ENCODE assay signal across 10 mouse cellular contexts in genomic region chr4:101860873-101861272, GRCm38 (mm10). TPM values are rescaled to one million over a fixed set of nuclear protein-coding genes. Genes with fewer than 3 reads are reported as not detected.
DNase-seq lines count a peak whose midpoint lies in the region; ATAC-seq and TF ChIP-seq lines count a peak whose summit lies in the region.
"Had no signal": no experiment of that assay in that cellular context is flagged by ENCODE, and none has a peak within 500 bp of the region (broad histone marks: within the 10 kb centered on the region; RNA-seq: fewer than 3 reads in every experiment).

No protein-coding gene starts in this region.

- H3K9ac ChIP-seq in heart, postnatal 0 days (replicated peaks; ENCODE audit: low read depth, low read length), result no peak overlapping the region
- no peak overlapping the region for H3K9ac ChIP-seq in forebrain, embryonic 15.5 days (replicated peaks)

- H3K4me3 ChIP-seq in heart, postnatal 0 days (ENCODE audit: low read depth, low read length), result no peak overlapping the region
- no peak overlapping the region for H3K4me3 ChIP-seq in forebrain, embryonic 15.5 days

- H3K4me2 ChIP-seq in heart, postnatal 0 days (ENCODE audit: low read depth, low read length), result no peak overlapping the region
- H3K4me2 ChIP-seq in forebrain, embryonic 15.5 days (replicated peaks), result no peak overlapping the region

- 48% methylated on average over 6 of the region's 6 CpGs for WGBS in heart, postnatal 0 days
- WGBS in forebrain, embryonic 15.5 days, result 51% methylated on average over 6 of the region's 6 CpGs

- H3K36me3 ChIP-seq in heart, postnatal 0 days (replicated peaks; ENCODE audit: control insufficient read depth, insufficient read depth, low read length), result no peaks in the 10 kb centered on the region
- no peaks in the 10 kb centered on the region for H3K36me3 ChIP-seq in forebrain, embryonic 15.5 days

- no peak for ATAC-seq in heart, postnatal 0 days (ENCODE audit: insufficient read depth, low read depth)
- no peak for ATAC-seq in forebrain, embryonic 15.5 days (replicated peaks)

- TF ChIP-seq EP300 in heart, postnatal 0 days (IDR thresholded peaks at IDR 0.05; ENCODE audit: low read depth), result no peak

- peak; percentile 47 for TF ChIP-seq CTCF in heart, postnatal 0 days (IDR thresholded peaks at IDR 0.05; ENCODE audit: low read depth)

- no peak for DNase-seq in heart, postnatal 0 days (ENCODE audit: low spot score)
- DNase-seq in heart, adult 8-10 months (ENCODE audit: low spot score), result no peak
- DNase-seq in ES-CJ7 (ENCODE audit: low read depth, low spot score), result peak; percentile 94
- peak; percentile 39 for DNase-seq in embryo, embryonic 11 days
- peak; percentile 21 for DNase-seq in layer of hippocampus, adult 9-11 months
- peak; percentile 55 to 64 for DNase-seq in right cerebral cortex, postnatal 10 days (ENCODE audit: low spot score in 2 of 2)
- DNase-seq in urinary bladder, postnatal 25 days (ENCODE audit: low spot score), result no peak

- no peaks in the 10 kb centered on the region for H3K9me3 ChIP-seq in heart, postnatal 0 days (replicated peaks; ENCODE audit: control insufficient read depth, low read length)
- no peaks in the 10 kb centered on the region for H3K9me3 ChIP-seq in forebrain, embryonic 15.5 days

- H3K4me1 ChIP-seq in heart, postnatal 0 days (ENCODE audit: control insufficient read depth, insufficient read depth), result no peaks in the 10 kb centered on the region
- H3K4me1 ChIP-seq in forebrain, embryonic 15.5 days, result no peaks in the 10 kb centered on the region

- H3K27ac ChIP-seq in heart, postnatal 0 days (ENCODE audit: low read depth), result no peak overlapping the region
- no peak overlapping the region for H3K27ac ChIP-seq in forebrain, embryonic 15.5 days (replicated peaks)

- no peaks in the 10 kb centered on the region for H3K27me3 ChIP-seq in heart, postnatal 0 days (ENCODE audit: control insufficient read depth, insufficient read depth, low read length)
- H3K27me3 ChIP-seq in forebrain, embryonic 15.5 days, result no peaks in the 10 kb centered on the region

RNA-seq across cellular contexts. Expression of gene B020004J07Rik, which starts 17.1 kb away (rescaled TPM):
- not detected in 2 replicates for total RNA-seq in heart, postnatal 0 days (2014; rRNA removed; ENCODE audit: low replicate concordance)
- not detected in 2 replicates for polyA plus RNA-seq in heart, postnatal 0 days (2015; fragmentation: Nextera tagmentation; extraction: Ambion mirVana)
- not detected for total RNA-seq in heart, adult 8-10 months (2022)
- not detected in 2 replicates for polyA plus RNA-seq in forebrain, embryonic 15.5 days (2015; fragmentation: Nextera tagmentation; extraction: Ambion mirVana)
- total RNA-seq: layer of hippocampus, adult 18-20 months had no signal
- polyA plus RNA-seq: neural tube, embryonic 14.5 days had no signal

RNA-seq across cellular contexts. Expression of gene C130073F10Rik, which starts 32.7 kb away (rescaled TPM):
- not detected in 2 replicates for total RNA-seq in heart, postnatal 0 days (2014; rRNA removed; ENCODE audit: low replicate concordance)
- polyA plus RNA-seq in heart, postnatal 0 days (2015; fragmentation: Nextera tagmentation; extraction: Ambion mirVana), result not detected in 2 replicates
- not detected for total RNA-seq in heart, adult 8-10 months (2022)
- polyA plus RNA-seq in forebrain, embryonic 15.5 days (2015; fragmentation: Nextera tagmentation; extraction: Ambion mirVana), result not detected in 2 replicates
- total RNA-seq: layer of hippocampus, adult 18-20 months had no signal
- polyA plus RNA-seq: neural tube, embryonic 14.5 days had no signal

RNA-seq across cellular contexts. Expression of gene Gm12800, which starts 48.0 kb away (rescaled TPM):
- total RNA-seq in heart, postnatal 0 days (2014; rRNA removed; ENCODE audit: low replicate concordance), result not detected in 2 replicates
- not detected in 2 replicates for polyA plus RNA-seq in heart, postnatal 0 days (2015; fragmentation: Nextera tagmentation; extraction: Ambion mirVana)
- total RNA-seq in heart, adult 8-10 months (2022), result not detected
- not detected in 2 replicates for polyA plus RNA-seq in forebrain, embryonic 15.5 days (2015; fragmentation: Nextera tagmentation; extraction: Ambion mirVana)
- total RNA-seq: layer of hippocampus, adult 18-20 months had no signal
- polyA plus RNA-seq: neural tube, embryonic 14.5 days had no signal

Comparison
In these comparisons a context has a peak if more than half of its experiments do, and no peak if none do; other contexts are left out.
1. DNase-seq: peak in ES-CJ7 (single experiment), embryo, embryonic 11 days (single experiment), layer of hippocampus, adult 9-11 months (single experiment) and right cerebral cortex, postnatal 10 days (2 of 2); none in heart, postnatal 0 days (single experiment), heart, adult 8-10 months (single experiment) and urinary bladder, postnatal 25 days (single experiment).